Mouse (Mus musculus): ENCODE measurements at regions not wholly inside any gene's neighbourhood (a gene's known extent, or its start where the extent isn't known, plus 50 kb on each side); places are given as distances from the start of the nearest gene placed in this dataset.

DNA sequence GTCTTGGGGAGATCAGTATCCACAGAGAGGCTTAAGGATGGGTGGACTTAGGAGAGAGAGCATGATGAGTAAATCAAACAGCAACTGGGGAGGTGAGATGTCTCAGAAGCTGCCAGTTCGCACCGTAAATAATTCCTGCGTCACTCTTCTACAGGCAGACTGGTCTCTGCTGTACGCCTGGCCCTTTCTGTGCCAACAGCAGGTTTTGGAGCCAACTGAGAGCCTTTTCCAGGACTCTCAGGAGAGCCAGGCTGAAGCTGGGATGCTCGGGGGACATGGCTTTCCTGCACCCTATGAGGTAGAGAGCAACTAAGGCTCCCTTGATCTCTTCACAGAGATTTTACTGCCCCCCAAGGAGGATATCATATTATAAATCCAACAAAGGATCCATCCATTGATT lies 134.3 kb upstream of the Gsc start:
- no peak for DNase-seq (ENCODE audit: low read depth)
- TF ChIP-seq POLR2A (IDR thresholded peaks at IDR 0.05; ENCODE audit: borderline replicate concordance, extremely low read depth, insufficient read depth, insufficient read length, poor library complexity, severe bottlenecking) (no peak), CTCF (IDR thresholded peaks at IDR 0.05; ENCODE audit: borderline replicate concordance, extremely low read depth, insufficient read depth, insufficient read length) (no peak)

DNA sequence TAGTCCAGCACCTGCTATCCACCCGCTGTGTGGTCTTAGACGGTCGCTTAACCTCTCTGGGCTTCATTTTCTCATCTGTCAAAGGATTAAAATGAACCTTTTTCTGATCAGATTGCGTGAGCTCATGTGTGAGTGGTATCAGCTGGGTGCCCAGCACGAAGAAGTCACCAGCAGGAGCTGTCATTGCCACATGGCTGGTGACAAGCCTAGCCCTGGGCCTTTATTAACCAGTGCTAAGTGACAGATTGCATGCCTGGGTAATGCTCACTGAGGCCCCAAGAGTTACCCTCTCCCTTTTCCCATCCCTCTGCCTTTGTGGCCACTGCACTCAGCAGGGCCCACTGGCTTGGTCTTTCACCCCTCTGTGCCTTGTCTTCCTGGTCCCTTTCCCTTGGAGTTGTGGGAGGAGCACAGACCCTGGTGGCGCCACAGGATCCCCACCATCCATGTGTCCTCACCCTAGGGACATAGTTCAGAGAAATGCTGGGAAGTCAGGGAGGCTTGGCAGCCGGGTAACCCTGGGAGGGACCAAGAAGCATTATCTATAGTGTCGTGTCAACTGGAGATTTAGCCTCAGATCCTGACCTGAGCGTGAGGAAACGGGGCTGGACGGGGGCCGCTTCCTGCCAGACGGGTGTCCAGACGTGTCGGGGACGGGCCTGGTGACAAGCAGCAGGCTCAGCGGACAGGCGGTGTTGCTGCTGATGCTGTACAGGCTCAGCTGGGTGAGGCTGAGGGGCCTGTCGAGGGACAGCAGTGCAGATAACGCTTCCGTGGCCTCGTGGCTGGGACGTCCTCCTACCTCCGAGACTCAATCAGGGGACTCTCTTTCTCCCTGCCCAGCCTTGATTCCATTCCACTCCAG lies 132.6 kb upstream of the Gsc start:
- no peak for DNase-seq (ENCODE audit: low read depth)
- TF ChIP-seq CTCF (IDR thresholded peaks at IDR 0.05; ENCODE audit: borderline replicate concordance, extremely low read depth, insufficient read depth, insufficient read length) (no peak), POLR2A (IDR thresholded peaks at IDR 0.05; ENCODE audit: borderline replicate concordance, extremely low read depth, insufficient read depth, insufficient read length, poor library complexity, severe bottlenecking) (no peak)

DNA sequence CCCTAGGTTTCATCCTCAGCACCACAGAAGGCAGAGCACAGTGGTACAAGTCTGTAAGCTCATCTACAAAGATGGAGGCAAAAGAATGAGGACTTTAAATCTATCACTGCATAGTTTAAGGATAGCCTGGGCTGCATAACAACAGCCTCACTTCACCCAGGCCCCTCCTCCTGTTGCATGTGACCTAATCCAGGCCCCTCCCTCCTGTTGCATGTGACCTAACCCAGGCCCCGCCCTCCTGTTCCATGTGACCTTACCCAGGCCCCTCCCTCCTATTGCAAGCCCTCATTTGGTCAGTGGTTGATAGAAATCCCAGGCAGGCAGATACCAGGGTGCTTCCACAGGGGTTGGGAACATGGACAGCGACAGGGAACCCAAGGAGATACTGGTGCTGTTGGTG lies 124.9 kb upstream of the Gsc start:
- DNase-seq (ENCODE audit: low read depth), result no peak
- TF ChIP-seq POLR2A (IDR thresholded peaks at IDR 0.05; ENCODE audit: borderline replicate concordance, extremely low read depth, insufficient read depth, insufficient read length, poor library complexity, severe bottlenecking) (no peak), CTCF (IDR thresholded peaks at IDR 0.05; ENCODE audit: borderline replicate concordance, extremely low read depth, insufficient read depth, insufficient read length) (no peak)

DNA sequence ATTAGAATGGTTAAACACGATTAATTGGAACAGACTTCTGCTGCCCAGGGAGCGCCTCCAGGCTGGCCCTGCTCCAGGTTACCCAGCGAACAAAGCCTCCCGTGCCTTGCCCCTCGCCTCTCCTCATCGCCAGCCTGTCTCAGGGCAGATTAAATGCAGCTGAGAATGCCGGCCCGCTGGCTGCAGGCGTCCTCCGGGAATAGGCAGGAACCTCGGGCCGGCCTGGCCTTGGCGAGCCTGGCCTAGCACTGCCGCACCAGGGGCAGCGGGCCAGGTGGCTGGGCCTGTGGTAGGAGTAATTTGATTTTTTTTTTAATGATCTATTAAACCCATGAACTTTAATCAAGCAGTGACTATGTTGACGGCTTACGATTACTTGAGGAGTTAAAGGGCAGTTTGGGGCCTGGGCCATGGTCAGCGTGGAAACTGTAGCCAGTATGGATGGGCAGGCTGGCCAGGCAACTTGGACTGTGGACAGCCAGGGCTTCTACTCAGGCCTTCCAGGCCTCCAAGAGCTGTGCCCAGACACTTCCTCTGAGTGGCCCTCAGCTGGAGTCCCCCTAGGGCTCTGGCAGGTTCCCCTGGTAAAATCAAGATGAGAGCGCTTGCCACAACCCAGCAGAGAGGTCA lies 120.5 kb upstream of the Gsc start:
- TF ChIP-seq CTCF (IDR thresholded peaks at IDR 0.05; ENCODE audit: borderline replicate concordance, extremely low read depth, insufficient read depth, insufficient read length) (no peak), POLR2A (IDR thresholded peaks at IDR 0.05; ENCODE audit: borderline replicate concordance, extremely low read depth, insufficient read depth, insufficient read length, poor library complexity, severe bottlenecking) (no peak)
- DNase-seq (ENCODE audit: low read depth), result peak; percentile 95

DNA sequence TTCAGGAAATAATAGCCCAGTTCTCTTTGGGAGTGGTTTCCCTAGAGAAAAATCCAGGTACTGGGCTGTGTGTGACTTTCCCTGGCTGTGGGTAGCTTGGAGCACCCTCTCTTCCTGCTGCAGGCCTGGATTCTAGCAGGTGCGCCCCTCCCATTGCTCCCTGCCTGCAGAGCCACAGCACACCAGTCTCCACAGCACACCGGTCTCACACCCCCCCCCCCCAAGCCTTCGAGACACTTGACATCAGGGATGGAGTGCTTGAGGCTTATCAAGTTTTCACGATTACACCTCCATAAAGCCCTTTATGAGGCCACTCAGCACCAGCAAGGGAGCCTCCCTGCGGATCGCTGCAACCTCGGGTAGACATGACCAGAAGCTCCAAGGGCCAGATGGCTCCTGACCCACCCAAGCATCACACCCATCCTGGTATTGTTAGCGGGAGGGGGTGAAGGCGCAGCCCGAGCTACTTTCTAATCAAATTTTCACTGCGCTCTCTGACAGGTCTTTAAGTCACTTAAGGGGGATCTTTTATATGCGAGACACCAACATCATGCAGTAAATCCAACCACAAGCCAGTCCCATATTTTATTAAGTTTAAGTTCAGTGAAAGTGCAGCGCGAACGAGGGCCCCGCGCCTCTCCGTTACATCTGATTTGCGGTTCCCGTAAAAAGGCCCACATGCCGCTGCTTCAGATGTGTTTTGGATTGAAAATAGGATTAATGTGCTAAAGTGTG lies 119.8 kb upstream of the Gsc start:
- TF ChIP-seq CTCF (IDR thresholded peaks at IDR 0.05; ENCODE audit: borderline replicate concordance, extremely low read depth, insufficient read depth, insufficient read length), result no peak
- TF ChIP-seq POLR2A (IDR thresholded peaks at IDR 0.05; ENCODE audit: borderline replicate concordance, extremely low read depth, insufficient read depth, insufficient read length, poor library complexity, severe bottlenecking), result no peak

DNA sequence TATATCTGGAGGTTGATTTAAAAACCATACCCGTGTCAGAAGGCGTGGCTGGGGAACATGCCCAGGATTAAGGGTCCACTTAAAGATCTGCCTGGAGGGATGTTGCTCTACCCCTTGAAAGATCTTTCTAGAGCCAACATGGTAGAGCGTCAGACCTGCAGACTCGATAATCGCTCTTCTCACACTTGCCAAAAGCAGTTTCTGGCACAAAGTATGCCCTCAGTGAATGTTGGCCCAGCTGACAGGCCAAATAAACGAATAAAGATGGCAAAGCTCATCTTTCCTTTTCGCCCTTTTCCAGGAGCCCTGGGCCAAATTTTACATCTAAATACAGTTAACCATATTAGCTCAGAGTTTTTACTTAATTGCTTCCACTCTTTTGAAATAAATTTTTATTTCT lies 118.4 kb upstream of the Gsc start:
- DNase-seq (ENCODE audit: low read depth), result peak; percentile 62
- TF ChIP-seq CTCF (IDR thresholded peaks at IDR 0.05; ENCODE audit: borderline replicate concordance, extremely low read depth, insufficient read depth, insufficient read length) (no peak), POLR2A (IDR thresholded peaks at IDR 0.05; ENCODE audit: borderline replicate concordance, extremely low read depth, insufficient read depth, insufficient read length, poor library complexity, severe bottlenecking) (no peak)

More for the DNA sequence above, 119.8 kb upstream of the Gsc start:
- no peak for DNase-seq (ENCODE audit: low read depth)

DNA sequence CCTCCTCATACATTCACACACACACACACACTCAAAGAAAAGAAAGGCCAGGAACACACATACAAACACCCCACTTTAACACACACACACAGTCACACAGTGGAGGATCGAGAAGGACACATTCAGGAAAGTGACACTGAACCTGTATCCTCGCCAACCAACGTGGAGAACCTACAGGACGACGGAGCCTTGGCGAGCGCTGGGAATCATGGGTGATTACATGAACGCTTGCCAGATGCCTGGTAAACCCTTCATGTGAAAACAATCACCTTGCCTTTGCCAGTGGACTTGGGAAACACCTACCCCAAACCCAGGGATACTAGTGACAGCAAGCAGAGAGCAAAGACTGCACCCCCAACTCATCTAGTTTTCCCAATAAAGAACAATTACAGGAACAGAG lies 117.2 kb upstream of the Gsc start:
- no peak for DNase-seq (ENCODE audit: low read depth)
- TF ChIP-seq POLR2A (IDR thresholded peaks at IDR 0.05; ENCODE audit: borderline replicate concordance, extremely low read depth, insufficient read depth, insufficient read length, poor library complexity, severe bottlenecking), result no peak
- TF ChIP-seq CTCF (IDR thresholded peaks at IDR 0.05; ENCODE audit: borderline replicate concordance, extremely low read depth, insufficient read depth, insufficient read length), result no peak

DNA sequence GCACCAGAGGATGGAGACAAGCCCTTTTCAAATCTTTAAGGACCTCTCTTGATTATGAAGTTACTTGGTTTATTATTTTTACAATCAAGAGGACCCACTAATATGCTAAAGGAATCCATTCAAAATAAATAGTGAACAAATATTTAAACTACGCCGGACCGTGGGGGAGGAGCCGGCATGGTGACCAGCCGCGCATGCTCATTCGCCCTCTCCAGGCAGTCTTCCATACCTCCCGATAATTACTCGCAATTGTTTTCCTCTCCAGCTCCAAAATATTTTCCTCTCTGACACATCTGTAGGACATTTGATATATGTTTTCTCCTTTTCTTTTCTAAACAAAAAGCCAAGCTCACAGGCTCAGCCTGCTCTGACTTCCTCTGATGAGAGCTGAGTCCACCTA lies 111.3 kb upstream of the Gsc start:
- no peak for DNase-seq (ENCODE audit: low read depth)

DNA sequence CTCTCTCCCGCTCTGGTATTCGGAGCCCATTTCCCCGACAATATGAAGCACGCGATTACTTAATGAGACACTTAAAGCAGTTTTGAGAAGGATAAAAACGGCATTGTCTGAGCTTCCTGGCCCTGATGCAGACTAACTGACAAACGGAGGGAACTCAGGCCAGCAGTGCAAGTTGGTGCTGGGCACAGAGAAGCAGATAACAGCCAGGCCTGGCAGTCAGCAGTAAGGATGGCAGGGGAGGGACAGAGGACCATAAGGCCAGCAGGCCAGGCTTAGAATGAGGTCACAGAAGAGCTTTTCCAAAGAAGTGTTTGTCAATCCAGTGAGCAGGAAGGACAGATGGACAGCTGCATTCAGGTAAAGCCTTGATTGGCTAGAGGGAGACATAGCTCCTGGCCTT lies 107.7 kb upstream of the Gsc start:
- DNase-seq (ENCODE audit: low read depth), result no peak
- TF ChIP-seq CTCF (IDR thresholded peaks at IDR 0.05; ENCODE audit: borderline replicate concordance, extremely low read depth, insufficient read depth, insufficient read length) (no peak), POLR2A (IDR thresholded peaks at IDR 0.05; ENCODE audit: borderline replicate concordance, extremely low read depth, insufficient read depth, insufficient read length, poor library complexity, severe bottlenecking) (no peak)

More for the DNA sequence above, 111.3 kb upstream of the Gsc start:
- TF ChIP-seq CTCF (IDR thresholded peaks at IDR 0.05; ENCODE audit: borderline replicate concordance, extremely low read depth, insufficient read depth, insufficient read length), result no peak
- no peak for TF ChIP-seq POLR2A (IDR thresholded peaks at IDR 0.05; ENCODE audit: borderline replicate concordance, extremely low read depth, insufficient read depth, insufficient read length, poor library complexity, severe bottlenecking)

DNA sequence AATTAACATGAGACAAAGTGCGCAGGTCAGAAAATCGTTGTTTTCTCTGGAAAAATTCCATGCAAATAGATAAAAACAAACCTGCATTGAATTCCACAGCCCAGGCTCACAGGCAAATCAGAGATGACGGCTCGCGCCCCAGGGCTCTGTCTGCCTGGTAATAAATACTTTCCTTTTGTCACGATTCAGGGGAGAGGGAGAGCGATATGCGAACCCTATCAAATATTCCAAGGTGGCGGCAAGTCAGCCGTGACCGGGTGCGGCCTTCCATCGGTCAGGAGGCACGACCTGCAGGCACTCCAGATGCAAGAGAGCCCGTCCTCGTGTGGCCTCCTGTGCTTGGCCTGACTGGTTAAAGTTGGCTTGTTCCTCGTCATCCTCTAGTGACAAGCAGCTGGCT lies 94.5 kb upstream of the Gsc start:
- TF ChIP-seq CTCF (IDR thresholded peaks at IDR 0.05; ENCODE audit: borderline replicate concordance, extremely low read depth, insufficient read depth, insufficient read length) (no peak), POLR2A (IDR thresholded peaks at IDR 0.05; ENCODE audit: borderline replicate concordance, extremely low read depth, insufficient read depth, insufficient read length, poor library complexity, severe bottlenecking) (no peak)
- DNase-seq (ENCODE audit: low read depth), result no peak

DNA sequence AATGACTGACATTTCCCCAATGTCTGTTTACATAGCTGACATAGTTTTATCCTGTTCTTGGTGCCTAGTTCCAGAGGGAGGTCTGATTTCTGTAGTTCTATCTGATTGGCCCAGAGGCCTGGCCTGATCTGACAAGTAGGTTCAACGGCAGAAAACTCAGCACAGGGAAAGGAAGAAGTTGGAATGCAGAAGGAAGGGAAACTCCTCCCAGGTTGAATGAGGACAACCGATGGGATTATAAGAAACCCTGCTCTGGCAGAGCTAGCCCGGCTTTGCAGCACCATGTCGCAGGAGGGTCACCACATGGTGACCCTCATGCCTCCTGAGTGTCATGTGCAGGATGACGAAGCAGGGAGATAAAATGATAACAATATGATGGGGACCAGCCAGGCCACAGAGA lies 89.8 kb upstream of the Gsc start:
- TF ChIP-seq CTCF (IDR thresholded peaks at IDR 0.05; ENCODE audit: borderline replicate concordance, extremely low read depth, insufficient read depth, insufficient read length) (no peak), POLR2A (IDR thresholded peaks at IDR 0.05; ENCODE audit: borderline replicate concordance, extremely low read depth, insufficient read depth, insufficient read length, poor library complexity, severe bottlenecking) (no peak)
- no peak for DNase-seq (ENCODE audit: low read depth)

Data from brain, embryonic 14.5 days (tissue).